Mouse (Mus musculus): Measurements from ENCODE around the gene Slc6a6.

DNA sequence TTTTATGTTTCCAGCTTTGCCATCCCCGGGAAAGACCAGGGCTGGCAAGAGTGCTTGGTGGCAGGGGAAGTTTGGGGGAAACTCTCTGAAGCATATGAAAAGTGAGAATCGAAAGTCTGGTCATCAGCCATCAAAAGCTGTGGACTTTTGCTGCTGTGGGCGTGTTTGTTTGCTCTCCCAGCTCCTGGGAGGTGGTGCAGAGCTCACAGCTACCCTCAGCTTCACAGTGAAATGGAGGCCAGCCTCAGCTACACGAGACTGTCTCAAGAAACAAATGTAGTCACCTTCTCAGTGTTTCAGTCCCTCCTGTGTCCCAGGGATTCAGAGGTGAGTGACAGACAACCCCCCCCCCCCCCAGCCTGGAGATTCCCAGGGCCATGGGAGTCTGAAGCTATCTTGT lies 21.8 kb downstream of the Slc6a6 start:
- TF ChIP-seq CTCF (IDR thresholded peaks at IDR 0.05; ENCODE audit: insufficient read depth, low read length) (no peak), POLR2A (IDR thresholded peaks at IDR 0.05; ENCODE audit: borderline replicate concordance, extremely low read depth, low read depth, low read length) (no peak)

All from lung, adult 2 months (tissue).